Mouse (Mus musculus) limb, embryonic 15.5 days (tissue): ENCODE results near the gene 2310030G06Rik. TPM values are rescaled to one million over a fixed set of nuclear protein-coding genes. Genes with fewer than 3 reads are reported as not detected.

Experiments
- ATAC-seq: fragments of 200-750 bp; cut with Nextera tagmentation; 2 replicates; pipeline ENCODE4 v1.8.0; 2017; ENCODE audit warnings: low read depth, moderate TSS enrichment; ENCODE audit not compliant: insufficient number of reproducible peaks, low FRiP score, low TSS enrichment
- H3K27ac ChIP-seq: fragments of 300-500 bp; sonication (generic); 2 replicates; pipeline ENCODE4 v1.5.1; 2015; ENCODE audit warnings: moderate library complexity, mild to moderate bottlenecking, inconsistent platforms
- H3K27me3 ChIP-seq: fragments of 300-500 bp; sonication (generic); 2 replicates; pipeline ENCODE4 v1.6.1; 2015; ENCODE audit warnings: inconsistent platforms
- H3K36me3 ChIP-seq: fragments of 300-500 bp; sonication (generic); 2 replicates; pipeline ENCODE4 v1.6.1; 2015; ENCODE audit warnings: inconsistent platforms
- H3K4me1 ChIP-seq: fragments of 300-500 bp; sonication (generic); 2 replicates; pipeline ENCODE4 v1.6.1; 2015; ENCODE audit warnings: inconsistent platforms
- H3K4me2 ChIP-seq: fragments of 300-500 bp; sonication (generic); 2 replicates; pipeline ENCODE4 v1.6.1; 2015; ENCODE audit warnings: mild to moderate bottlenecking, inconsistent platforms
- H3K4me3 ChIP-seq: fragments of 300-500 bp; sonication (generic); 2 replicates; pipeline ENCODE4 v1.5.1; 2015; ENCODE audit warnings: mild to moderate bottlenecking, inconsistent platforms
- H3K9ac ChIP-seq: fragments of 300-500 bp; sonication (generic); 2 replicates; pipeline ENCODE4 v1.6.1; 2015; ENCODE audit warnings: inconsistent platforms
- H3K9me3 ChIP-seq: fragments of 300-500 bp; sonication (generic); 2 replicates; pipeline ENCODE4 v1.6.1; 2016; ENCODE audit warnings: inconsistent platforms
- WGBS: fragments of 180-500 bp; shearing (Covaris S2); methylation state at CpG from one replicate; pipeline ENCODE4 v1.1.7; 2015; 5-methylcytosine and 5-hydroxymethylcytosine counted together
- polyA plus RNA-seq: library from polyadenylated mRNA; unstranded; fragments of >200 nt; fragmentation: Nextera tagmentation; extraction: Ambion mirVana; gene quantifications from 2 replicates; pipeline ENCODE4 v1.2.1, GENCODE M21; 2015

Gene 2310030G06Rik
- polyA plus RNA-seq, 1 experiment from 2014 or later = 6.7 TPM

- no peak overlapping the region for H3K4me3 ChIP-seq
- H3K9me3 ChIP-seq = no peaks in the 10 kb centered on the region
- H3K9ac ChIP-seq = no peak overlapping the region
- ATAC-seq = no peak
- H3K4me1 ChIP-seq = no peaks in the 10 kb centered on the region
- no peak overlapping the region for H3K4me2 ChIP-seq
- H3K27me3 ChIP-seq = no peaks in the 10 kb centered on the region
- H3K36me3 ChIP-seq = no peaks in the 10 kb centered on the region
- H3K27ac ChIP-seq = no peak overlapping the region
- 65% methylated on average over 6 of the region's 6 CpGs for WGBS
These were observed 15.3 kb upstream of the 2310030G06Rik start for GRCm38 (mm10) chr9:50761520-50762243.

- Histone ChIP-seq H3K9ac (no peak overlapping the region), H3K4me3 (no peak overlapping the region), H3K4me1 (peaks cover 16% of the 10 kb centered on the region), H3K27ac (no peak overlapping the region), H3K27me3 (no peaks in the 10 kb centered on the region), H3K9me3 (no peaks in the 10 kb centered on the region), H3K36me3 (no peaks in the 10 kb centered on the region), H3K4me2 (no peak overlapping the region)
- no peak for ATAC-seq
- 42% methylated on average over 5 of the region's 5 CpGs for WGBS
These were observed 10.4 kb upstream of the 2310030G06Rik start for GRCm38 (mm10) chr9:50756711-50757110.

GRCm38 (mm10) chr9:50753947-50754346, 7.6 kb upstream of the 2310030G06Rik start:
- peak overlapping the region; percentile 71; the same call in 1 of the 2 replicates for H3K27ac ChIP-seq
- H3K4me2 ChIP-seq = no peak overlapping the region

GRCm38 (mm10) chr9:50752784-50753615, 6.7 kb upstream of the 2310030G06Rik start:
- Histone ChIP-seq H3K4me1 (peaks cover 23% of the 10 kb centered on the region), H3K9ac (no peak overlapping the region)

More at GRCm38 (mm10) chr9:50753947-50754346, 7.6 kb upstream of the 2310030G06Rik start:
- Histone ChIP-seq H3K4me1 (peaks cover 23% of the 10 kb centered on the region), H3K9me3 (no peaks in the 10 kb centered on the region), H3K27me3 (no peaks in the 10 kb centered on the region), H3K36me3 (no peaks in the 10 kb centered on the region), H3K4me3 (peak overlapping the region; percentile 23), H3K9ac (no peak overlapping the region)
- WGBS = 66% methylated on average over 7 of the region's 7 CpGs
- ATAC-seq = no peak

GRCm38 (mm10) chr9:50752054-50752602, 5.8 kb upstream of the 2310030G06Rik start, which contains the start of gene Hspb2:
Hspb2 (minus strand) TSS chr9:50752354.
- Histone ChIP-seq H3K4me2 (0 out of 2 replicates have a peak within 1 kb of the TSS, but pooled peaks have one; percentile 10), H3K9me3 (no peaks in the 10 kb centered on the region), H3K9ac (no peak within 1 kb of the TSS), H3K27me3 (no peaks in the 10 kb centered on the region), H3K4me1 (peaks cover 23% of the 10 kb centered on the region), H3K27ac (peak within 1 kb of the TSS; percentile 71), H3K36me3 (no peaks in the 10 kb centered on the region), H3K4me3 (peak within 1 kb of the TSS; percentile 23)
- ATAC-seq = peak; percentile 83
- 46% methylated on average over 14 of the region's 14 CpGs for whole genome bisulfite sequencing

More at GRCm38 (mm10) chr9:50752784-50753615, 6.7 kb upstream of the 2310030G06Rik start:
- peak overlapping the region; percentile 71; the same call in 1 of the 2 replicates for H3K27ac ChIP-seq
- peak; percentile 74; the same call in 1 of the 2 replicates for ATAC-seq
- WGBS = 60% methylated on average over 17 of the region's 17 CpGs
- 0 out of 2 replicates have a peak overlapping the region, but pooled peaks have one; percentile 0 for H3K4me2 ChIP-seq
- no peaks in the 10 kb centered on the region for H3K9me3 ChIP-seq
- H3K27me3 ChIP-seq = no peaks in the 10 kb centered on the region
- no peaks in the 10 kb centered on the region for H3K36me3 ChIP-seq
- peak overlapping the region; percentile 23 for H3K4me3 ChIP-seq

- 67% methylated on average over 22 of the region's 22 CpGs for WGBS
- H3K27ac ChIP-seq = peak within 1 kb of the TSS; percentile 71
- ATAC-seq = no peak
These were observed 5.0 kb upstream of the 2310030G06Rik start, which contains the start of gene Cryab for GRCm38 (mm10) chr9:50751323-50751722. Cryab (plus strand) TSS chr9:50751325.

GRCm38 (mm10) chr9:50750706-50751105, 4.4 kb upstream of the 2310030G06Rik start:
- no peaks in the 10 kb centered on the region for H3K27me3 ChIP-seq
- no peaks in the 10 kb centered on the region for H3K36me3 ChIP-seq
- no peak overlapping the region; the same call in 1 of the 2 replicates for H3K4me3 ChIP-seq
- no peak overlapping the region for H3K4me2 ChIP-seq
- 68% methylated on average over 6 of the region's 6 CpGs for WGBS
- H3K9ac ChIP-seq = no peak overlapping the region
- H3K27ac ChIP-seq = no peak overlapping the region
- no peaks in the 10 kb centered on the region for H3K9me3 ChIP-seq
- ATAC-seq = no peak
- H3K4me1 ChIP-seq = peaks cover 33% of the 10 kb centered on the region

More at GRCm38 (mm10) chr9:50751323-50751722, 5.0 kb upstream of the 2310030G06Rik start, which contains the start of gene Cryab:
- H3K36me3 ChIP-seq = no peaks in the 10 kb centered on the region
- no peaks in the 10 kb centered on the region for H3K9me3 ChIP-seq
- H3K4me3 ChIP-seq = peak within 1 kb of the TSS; percentile 15
- peaks cover 28% of the 10 kb centered on the region for H3K4me1 ChIP-seq
- H3K4me2 ChIP-seq = 0 out of 2 replicates have a peak within 1 kb of the TSS, but pooled peaks have one; percentile 10
- no peaks in the 10 kb centered on the region for H3K27me3 ChIP-seq
- H3K9ac ChIP-seq = no peak within 1 kb of the TSS

- H3K9ac ChIP-seq = peak overlapping the region; percentile 8; the same call in 1 of the 2 replicates
- no peak for ATAC-seq
- peaks cover 10% of the 10 kb centered on the region; the same call in 1 of the 2 replicates for H3K4me1 ChIP-seq
- peak overlapping the region; percentile 5; the same call in 1 of the 2 replicates for H3K27ac ChIP-seq
- H3K4me3 ChIP-seq = peak overlapping the region; percentile 31
- WGBS = 13% methylated on average over 7 of the region's 7 CpGs
- H3K36me3 ChIP-seq = no peaks in the 10 kb centered on the region
- no peaks in the 10 kb centered on the region for H3K27me3 ChIP-seq
- H3K9me3 ChIP-seq = no peaks in the 10 kb centered on the region
- H3K4me2 ChIP-seq = peak overlapping the region; percentile 45
These were observed 530 bp downstream of the 2310030G06Rik start for GRCm38 (mm10) chr9:50745806-50746205.

- no peak overlapping the region for H3K4me2 ChIP-seq
- 64% methylated on average over 2 of the region's 2 CpGs for WGBS
- no peaks in the 10 kb centered on the region for H3K27me3 ChIP-seq
- H3K9ac ChIP-seq = no peak overlapping the region
- H3K9me3 ChIP-seq = no peaks in the 10 kb centered on the region
- H3K4me3 ChIP-seq = no peak overlapping the region
- ATAC-seq = no peak
- H3K27ac ChIP-seq = no peak overlapping the region
- H3K4me1 ChIP-seq = peaks cover 14% of the 10 kb centered on the region; the same call in 1 of the 2 replicates
- H3K36me3 ChIP-seq = no peaks in the 10 kb centered on the region
These were observed 3.6 kb downstream of the 2310030G06Rik start for GRCm38 (mm10) chr9:50742744-50743143.

GRCm38 (mm10) chr9:50742261-50742660, 4.1 kb downstream of the 2310030G06Rik start:
- Histone ChIP-seq H3K9me3 (no peaks in the 10 kb centered on the region), H3K4me1 (peaks cover 14% of the 10 kb centered on the region; the same call in 1 of the 2 replicates), H3K4me3 (no peak overlapping the region), H3K9ac (no peak overlapping the region), H3K27me3 (no peaks in the 10 kb centered on the region), H3K27ac (no peak overlapping the region), H3K4me2 (no peak overlapping the region), H3K36me3 (no peaks in the 10 kb centered on the region)
- ATAC-seq = no peak
- WGBS = 85% methylated on average over 3 of the region's 3 CpGs
